Comparison of ENCODE assay signal across 29 mouse cellular contexts in the genomic region with DNA sequence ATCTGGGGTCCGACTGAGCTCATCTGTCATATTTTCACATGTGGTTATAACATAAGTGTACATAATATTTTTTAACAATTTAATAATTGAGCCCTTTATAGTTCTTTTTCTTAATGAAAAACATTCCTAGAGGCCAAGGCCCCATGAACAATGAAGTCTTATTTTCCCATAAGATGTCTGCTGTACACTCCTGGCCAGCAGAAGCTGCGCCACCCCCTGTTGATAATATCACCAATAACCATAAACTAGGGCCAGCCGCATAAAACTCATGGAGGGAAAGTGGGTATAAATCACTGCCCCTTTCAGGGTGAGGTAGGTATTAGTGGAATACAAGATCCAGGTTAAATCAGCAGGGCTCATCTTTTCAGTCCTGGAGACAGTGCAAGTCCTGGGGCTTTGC.
A peak's percentile ranks its signal among the peaks of the same experiment; 100 is the strongest.
DNase-seq lines count a peak whose midpoint lies in the region; ATAC-seq and TF ChIP-seq lines count a peak whose summit lies in the region.
"Had no signal": no experiment of that assay in that cellular context is flagged by ENCODE, and none has a peak within 500 bp of the region (broad histone marks: within the 10 kb centered on the region; RNA-seq: fewer than 3 reads in every experiment).

No protein-coding gene starts in this region.

- H3K27me3 ChIP-seq in hindbrain, postnatal 0 days (ENCODE audit: insufficient read depth, low read length): no peaks in the 10 kb centered on the region
- H3K27me3 ChIP-seq in hindbrain, embryonic 14.5 days (ENCODE audit: control insufficient read depth, insufficient read depth, low read length): no peaks in the 10 kb centered on the region
- no peaks in the 10 kb centered on the region for H3K27me3 ChIP-seq in limb, embryonic 11.5 days (ENCODE audit: control insufficient read depth, insufficient read depth, low read length)
- no peaks in the 10 kb centered on the region for H3K27me3 ChIP-seq in limb, embryonic 14.5 days (ENCODE audit: control insufficient read depth, insufficient read depth, low read length)
- H3K27me3 ChIP-seq in forebrain, embryonic 12.5 days: no peaks in the 10 kb centered on the region
- H3K27me3 ChIP-seq: CH12.LX; embryonic facial prominence, embryonic 13.5 days; forebrain, embryonic 13.5 days; heart, embryonic 12.5 days; heart, embryonic 15.5 days; hindbrain, embryonic 13.5 days; Patski had no signal

- no peak overlapping the region for H3K4me2 ChIP-seq in hindbrain, postnatal 0 days (ENCODE audit: low read depth, low read length)
- no peak overlapping the region for H3K4me2 ChIP-seq in hindbrain, embryonic 14.5 days (replicated peaks)
- no peak overlapping the region for H3K4me2 ChIP-seq in limb, embryonic 11.5 days (ENCODE audit: low read depth, severe bottlenecking)
- H3K4me2 ChIP-seq in limb, embryonic 14.5 days (replicated peaks; ENCODE audit: low read depth, low read length, severe bottlenecking): no peak overlapping the region
- H3K4me2 ChIP-seq in forebrain, embryonic 12.5 days: no peak overlapping the region
- H3K4me2 ChIP-seq: embryonic facial prominence, embryonic 13.5 days; forebrain, embryonic 13.5 days; heart, embryonic 12.5 days; heart, embryonic 15.5 days; hindbrain, embryonic 13.5 days had no signal

- H3K36me3 ChIP-seq in hindbrain, postnatal 0 days (ENCODE audit: insufficient read depth, low read length): peaks cover 34% of the 10 kb centered on the region
- peaks cover 48% of the 10 kb centered on the region for H3K36me3 ChIP-seq in hindbrain, embryonic 14.5 days (replicated peaks; ENCODE audit: control insufficient read depth, insufficient read depth)
- no peaks in the 10 kb centered on the region for H3K36me3 ChIP-seq in limb, embryonic 11.5 days (ENCODE audit: control insufficient read depth, insufficient read depth, low read length)
- H3K36me3 ChIP-seq in limb, embryonic 14.5 days (ENCODE audit: control insufficient read depth, insufficient read depth, low read length): peaks cover 23% of the 10 kb centered on the region
- peaks cover 15% of the 10 kb centered on the region for H3K36me3 ChIP-seq in forebrain, embryonic 12.5 days (replicated peaks)
- H3K36me3 ChIP-seq: G1E; heart, embryonic 15.5 days had no signal

- WGBS in hindbrain, postnatal 0 days: 91% methylated on average over 3 of the region's 3 CpGs
- 94% methylated on average over 3 of the region's 3 CpGs for whole genome bisulfite sequencing in hindbrain, embryonic 14.5 days
- WGBS in limb, embryonic 11.5 days: 62% methylated on average over 3 of the region's 3 CpGs
- WGBS in limb, embryonic 14.5 days: 38% methylated on average over 3 of the region's 3 CpGs
- WGBS in forebrain, embryonic 12.5 days: 89% methylated on average over 3 of the region's 3 CpGs

- no peaks in the 10 kb centered on the region for H3K4me1 ChIP-seq in hindbrain, postnatal 0 days (ENCODE audit: insufficient read depth, low read length)
- peaks cover 6% of the 10 kb centered on the region; the same call in 1 of the 2 replicates for H3K4me1 ChIP-seq in hindbrain, embryonic 14.5 days (replicated peaks; ENCODE audit: control insufficient read depth, insufficient read depth, low read length)
- H3K4me1 ChIP-seq in limb, embryonic 11.5 days (ENCODE audit: control insufficient read depth, insufficient read depth, low read length): peaks cover 18% of the 10 kb centered on the region
- H3K4me1 ChIP-seq in limb, embryonic 14.5 days (ENCODE audit: control insufficient read depth, insufficient read depth, low read length): peaks cover 24% of the 10 kb centered on the region
- H3K4me1 ChIP-seq in forebrain, embryonic 12.5 days: peaks cover 3% of the 10 kb centered on the region; the same call in 1 of the 2 replicates
- H3K4me1 ChIP-seq: heart, embryonic 12.5 days; heart, embryonic 15.5 days had no signal

- peak; percentile 48 for DNase-seq in cerebellum, adult 9-10 months
- no peak for DNase-seq in cerebellum, adult 11-12 months
- DNase-seq in hindbrain, postnatal 0 days (ENCODE audit: low spot score): no peak
- no peak for DNase-seq in hindbrain, embryonic 14.5 days (ENCODE audit: low spot score)
- DNase-seq in limb, embryonic 11.5 days (ENCODE audit: low spot score): no peak
- no peak for DNase-seq in limb, embryonic 14.5 days (ENCODE audit: low spot score)
- no peak for DNase-seq in lung, postnatal 4 days
- DNase-seq: adrenal gland, adult 2 months; adrenal gland, postnatal 14 days; B cell, adult 2 months; gastrocnemius, adult 2 months; gastrocnemius, postnatal 14 days; heart, adult 11 months; heart, postnatal 10 days; heart, postnatal 36 days; kidney, adult 8-10 months had no signal

- no peak overlapping the region for H3K4me3 ChIP-seq in hindbrain, postnatal 0 days (ENCODE audit: low read length)
- H3K4me3 ChIP-seq in hindbrain, embryonic 14.5 days (replicated peaks; ENCODE audit: low read length): no peak overlapping the region
- H3K4me3 ChIP-seq in limb, embryonic 11.5 days (ENCODE audit: low read depth, low read length): no peak overlapping the region
- H3K4me3 ChIP-seq in limb, embryonic 14.5 days (replicated peaks; ENCODE audit: low read length): no peak overlapping the region
- no peak overlapping the region for H3K4me3 ChIP-seq in forebrain, embryonic 12.5 days (replicated peaks)
- H3K4me3 ChIP-seq: embryonic facial prominence, embryonic 13.5 days; erythroblast, embryonic 14.5 days; forebrain, embryonic 13.5 days; gastrocnemius, adult 2 months; heart, embryonic 12.5 days; heart, embryonic 15.5 days; hindbrain, embryonic 10.5 days; hindbrain, embryonic 13.5 days had no signal

- ATAC-seq in hindbrain, postnatal 0 days: no peak
- no peak for ATAC-seq in hindbrain, embryonic 14.5 days (ENCODE audit: low FRiP score)
- peak; percentile 53; the same call in 1 of the 2 replicates for ATAC-seq in limb, embryonic 11.5 days (ENCODE audit: insufficient number of reproducible peaks, low FRiP score, low TSS enrichment, low read depth)
- peak; percentile 30; the same call in 1 of the 2 replicates for ATAC-seq in limb, embryonic 14.5 days (ENCODE audit: low FRiP score, low read depth)
- no peak for ATAC-seq in forebrain, embryonic 12.5 days (ENCODE audit: low FRiP score)
- ATAC-seq: forebrain, embryonic 13.5 days; forebrain, embryonic 16.5 days; intestine, postnatal 0 days; Patski had no signal

- no peak for TF ChIP-seq POLR2A in limb, embryonic 14.5 days (IDR thresholded peaks at IDR 0.05; ENCODE audit: borderline replicate concordance, extremely low read depth, insufficient read depth, insufficient read length)

- H3K9ac ChIP-seq in hindbrain, postnatal 0 days (replicated peaks; ENCODE audit: low read length): no peak overlapping the region
- H3K9ac ChIP-seq in hindbrain, embryonic 14.5 days: no peak overlapping the region
- H3K9ac ChIP-seq in limb, embryonic 11.5 days (ENCODE audit: low read length): no peak overlapping the region
- H3K9ac ChIP-seq in limb, embryonic 14.5 days (ENCODE audit: low read depth, low read length, severe bottlenecking): no peak overlapping the region
- H3K9ac ChIP-seq in forebrain, embryonic 12.5 days: no peak overlapping the region
- H3K9ac ChIP-seq: embryonic facial prominence, embryonic 13.5 days; forebrain, embryonic 13.5 days; heart, embryonic 12.5 days; heart, embryonic 15.5 days; hindbrain, embryonic 13.5 days had no signal

- H3K9me3 ChIP-seq in hindbrain, postnatal 0 days (ENCODE audit: low read length): no peaks in the 10 kb centered on the region
- no peaks in the 10 kb centered on the region for H3K9me3 ChIP-seq in hindbrain, embryonic 14.5 days (ENCODE audit: control insufficient read depth, low read length)
- no peaks in the 10 kb centered on the region for H3K9me3 ChIP-seq in limb, embryonic 11.5 days (ENCODE audit: control insufficient read depth, low read length)
- no peaks in the 10 kb centered on the region for H3K9me3 ChIP-seq in limb, embryonic 14.5 days (ENCODE audit: control insufficient read depth, low read length)
- no peaks in the 10 kb centered on the region for H3K9me3 ChIP-seq in forebrain, embryonic 12.5 days
- H3K9me3 ChIP-seq: embryonic facial prominence, embryonic 13.5 days; forebrain, embryonic 13.5 days; heart, embryonic 12.5 days; heart, embryonic 15.5 days; hindbrain, embryonic 10.5 days; hindbrain, embryonic 13.5 days had no signal

- peak overlapping the region; percentile 58; the same call in 1 of the 2 replicates for H3K27ac ChIP-seq in hindbrain, postnatal 0 days
- H3K27ac ChIP-seq in hindbrain, embryonic 14.5 days: no peak overlapping the region
- peak overlapping the region; percentile 65 for H3K27ac ChIP-seq in limb, embryonic 11.5 days (replicated peaks; ENCODE audit: low read depth, low read length)
- H3K27ac ChIP-seq in limb, embryonic 14.5 days (replicated peaks; ENCODE audit: low read depth, low read length): no peak overlapping the region
- no peak overlapping the region for H3K27ac ChIP-seq in forebrain, embryonic 12.5 days
- H3K27ac ChIP-seq: embryonic facial prominence, embryonic 13.5 days; forebrain, embryonic 13.5 days; gastrocnemius, adult 2 months; heart, embryonic 15.5 days; hindbrain, embryonic 10.5 days had no signal

- TF ChIP-seq CTCF in hindbrain, postnatal 0 days (IDR thresholded peaks at IDR 0.05; ENCODE audit: low read depth): no peak

Comparison
In these comparisons a context has a peak if more than half of its experiments do, and no peak if none do; other contexts are left out.
1. H3K27ac ChIP-seq: peak in hindbrain, postnatal 0 days (single experiment) and limb, embryonic 11.5 days (single experiment); none in hindbrain, embryonic 14.5 days (single experiment), limb, embryonic 14.5 days (single experiment) and forebrain, embryonic 12.5 days (single experiment).
2. ATAC-seq: peak in limb, embryonic 11.5 days (single experiment) and limb, embryonic 14.5 days (single experiment); none in hindbrain, postnatal 0 days (single experiment), hindbrain, embryonic 14.5 days (single experiment) and forebrain, embryonic 12.5 days (single experiment).